Mouse (Mus musculus): ENCODE results near the gene Polr3b.

GRCm38 (mm10) chr10:84581191-84581590 lies 40.9 kb upstream of the Polr3b start:
- TF ChIP-seq GATA1 (IDR thresholded peaks at IDR 0.05; ENCODE audit: borderline replicate concordance, low read length) (no peak), FLI1 (IDR thresholded peaks at IDR 0.05; ENCODE audit: low read length) (no peak)

All from megakaryocyte, embryonic 14.5 days (primary cell).